Mouse (Mus musculus): ENCODE results near the gene Rnasel.

- TF ChIP-seq CTCF (IDR thresholded peaks at IDR 0.05; ENCODE audit: borderline replicate concordance, control insufficient read depth, extremely low read depth, insufficient read depth, low read length, poor library complexity) (no peak), POLR2A (IDR thresholded peaks at IDR 0.05; ENCODE audit: control insufficient read depth, extremely low read depth, insufficient read depth, low read length, poor library complexity) (no peak)
Measured at GRCm38 (mm10) chr1:153726636-153727035, 22.6 kb upstream of the Rnasel start.
